Mouse (Mus musculus): Measurements from ENCODE around the gene Nr2f6. TPM values are rescaled to one million over a fixed set of nuclear protein-coding genes. Genes with fewer than 3 reads are reported as not detected.
A peak's percentile ranks its signal among the peaks of the same experiment; 100 is the strongest.

The Nr2f6 gene
- polyA plus RNA-seq, 1 experiment from 2014 or later: 68.9 TPM

DNA sequence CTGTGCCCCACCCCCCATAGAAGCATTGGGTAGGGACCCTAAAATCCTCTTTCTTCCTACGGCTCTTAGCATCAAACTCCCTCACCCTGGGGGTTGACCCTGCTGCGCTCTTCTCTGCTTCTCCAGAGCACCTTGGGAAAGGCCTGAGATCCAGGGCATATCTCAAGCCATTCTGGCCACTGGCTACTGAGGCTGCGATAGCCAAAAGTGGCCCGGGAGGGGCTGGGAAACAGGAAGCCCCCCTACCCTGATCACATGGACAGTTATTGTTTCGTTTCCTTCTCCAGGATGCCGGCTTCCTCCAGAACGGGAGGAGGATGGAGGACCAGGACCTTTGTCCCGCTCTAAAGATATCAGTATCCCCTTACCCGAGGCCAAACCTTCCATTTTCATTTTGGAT is 13.9 kb upstream of the Nr2f6 start, which contains the start of gene Ushbp1:
TSS of gene Ushbp1 (minus strand) at position 174 of the 400 bp plus-strand sequence.
- peaks cover 4% of the 10 kb centered on the region; the same call in 1 of the 2 replicates for H3K36me3 ChIP-seq (ENCODE audit: control insufficient read depth, insufficient read depth, low read length)
- H3K4me2 ChIP-seq (ENCODE audit: low read depth, severe bottlenecking): peak within 1 kb of the TSS; percentile 36
- no peaks in the 10 kb centered on the region; the same call in 1 of the 2 replicates for H3K9me3 ChIP-seq (ENCODE audit: control insufficient read depth, low read length)
- peak within 1 kb of the TSS; percentile 79 for H3K4me3 ChIP-seq (ENCODE audit: low read depth, low read length)
- H3K4me1 ChIP-seq (ENCODE audit: control insufficient read depth, insufficient read depth, low read length): 0 out of 2 replicates have a peak, but pooled peaks cover 4% of the 10 kb centered on the region
- no peak within 1 kb of the TSS for H3K9ac ChIP-seq (ENCODE audit: low read length)
- no peaks in the 10 kb centered on the region for H3K27me3 ChIP-seq (ENCODE audit: control insufficient read depth, insufficient read depth, low read length)
- DNase-seq (ENCODE audit: low spot score) (no peak), ATAC-seq (ENCODE audit: insufficient number of reproducible peaks, low FRiP score, low TSS enrichment, low read depth) (no peak)
- no peak within 1 kb of the TSS for H3K27ac ChIP-seq (replicated peaks; ENCODE audit: low read depth, low read length)
- 83% methylated on average over 9 of the region's 9 CpGs for WGBS

DNA sequence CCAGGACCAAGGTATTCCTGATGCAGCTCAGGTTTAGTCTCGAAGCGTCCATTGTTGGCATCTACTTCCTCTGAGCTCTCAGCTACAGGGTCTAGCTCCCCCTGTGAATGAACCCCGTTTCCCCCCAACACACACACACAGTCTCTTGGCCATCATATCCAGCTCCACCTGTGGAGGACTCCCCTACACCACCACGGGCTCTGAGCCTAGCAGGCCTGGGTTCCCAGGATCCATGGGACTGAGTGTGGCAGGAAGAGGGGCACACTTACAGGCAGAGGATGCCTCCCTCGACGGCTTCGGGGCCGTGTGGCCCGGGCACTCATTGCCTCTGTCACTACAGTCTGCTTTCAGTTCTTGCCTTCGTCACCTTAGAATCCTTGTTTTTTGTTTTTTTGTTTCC is 13.3 kb upstream of the Nr2f6 start:
- Histone ChIP-seq H3K36me3 (ENCODE audit: control insufficient read depth, insufficient read depth, low read length) (peaks cover 4% of the 10 kb centered on the region; the same call in 1 of the 2 replicates), H3K9ac (ENCODE audit: low read length) (no peak overlapping the region), H3K4me2 (ENCODE audit: low read depth, severe bottlenecking) (no peak overlapping the region; the same call in 1 of the 2 replicates), H3K27ac (replicated peaks; ENCODE audit: low read depth, low read length) (no peak overlapping the region), H3K4me1 (ENCODE audit: control insufficient read depth, insufficient read depth, low read length) (0 out of 2 replicates have a peak, but pooled peaks cover 4% of the 10 kb centered on the region), H3K27me3 (ENCODE audit: control insufficient read depth, insufficient read depth, low read length) (no peaks in the 10 kb centered on the region), H3K4me3 (ENCODE audit: low read depth, low read length) (no peak overlapping the region), H3K9me3 (ENCODE audit: control insufficient read depth, low read length) (no peaks in the 10 kb centered on the region; the same call in 1 of the 2 replicates)
- ATAC-seq (ENCODE audit: insufficient number of reproducible peaks, low FRiP score, low TSS enrichment, low read depth) (no peak), DNase-seq (ENCODE audit: low spot score) (no peak)
- WGBS: 89% methylated on average over 10 of the region's 10 CpGs

- H3K9ac ChIP-seq (ENCODE audit: low read length): no peak overlapping the region
- H3K4me3 ChIP-seq (ENCODE audit: low read depth, low read length): 0 out of 2 replicates have a peak overlapping the region, but pooled peaks have one; percentile 6
- 81% methylated on average over 7 of the region's 7 CpGs for WGBS
- no peaks in the 10 kb centered on the region for H3K27me3 ChIP-seq (ENCODE audit: control insufficient read depth, insufficient read depth, low read length)
- peaks cover 4% of the 10 kb centered on the region; the same call in 1 of the 2 replicates for H3K36me3 ChIP-seq (ENCODE audit: control insufficient read depth, insufficient read depth, low read length)
- H3K9me3 ChIP-seq (ENCODE audit: control insufficient read depth, low read length): no peaks in the 10 kb centered on the region; the same call in 1 of the 2 replicates
- ATAC-seq (ENCODE audit: insufficient number of reproducible peaks, low FRiP score, low TSS enrichment, low read depth): no peak
- H3K27ac ChIP-seq (replicated peaks; ENCODE audit: low read depth, low read length): no peak overlapping the region
- no peak overlapping the region for H3K4me2 ChIP-seq (ENCODE audit: low read depth, severe bottlenecking)
- H3K4me1 ChIP-seq (ENCODE audit: control insufficient read depth, insufficient read depth, low read length): 0 out of 2 replicates have a peak, but pooled peaks cover 4% of the 10 kb centered on the region
- no peak for DNase-seq (ENCODE audit: low spot score)
Observed at GRCm38 (mm10) chr8:71394481-71394880, 12.7 kb upstream of the Nr2f6 start.

- no peak for ATAC-seq (ENCODE audit: insufficient number of reproducible peaks, low FRiP score, low TSS enrichment, low read depth)
- Histone ChIP-seq H3K27ac (replicated peaks; ENCODE audit: low read depth, low read length) (no peak overlapping the region), H3K4me1 (ENCODE audit: control insufficient read depth, insufficient read depth, low read length) (0 out of 2 replicates have a peak, but pooled peaks cover 4% of the 10 kb centered on the region), H3K36me3 (ENCODE audit: control insufficient read depth, insufficient read depth, low read length) (no peaks in the 10 kb centered on the region), H3K9me3 (ENCODE audit: control insufficient read depth, low read length) (no peaks in the 10 kb centered on the region; the same call in 1 of the 2 replicates), H3K4me3 (ENCODE audit: low read depth, low read length) (no peak overlapping the region), H3K27me3 (ENCODE audit: control insufficient read depth, insufficient read depth, low read length) (no peaks in the 10 kb centered on the region), H3K4me2 (ENCODE audit: low read depth, severe bottlenecking) (no peak overlapping the region), H3K9ac (ENCODE audit: low read length) (no peak overlapping the region)
- peak; percentile 64 for DNase-seq (ENCODE audit: low spot score)
- 12% methylated on average over 3 of the region's 3 CpGs for WGBS
Observed at GRCm38 (mm10) chr8:71392871-71393270, 11.1 kb upstream of the Nr2f6 start.

DNA sequence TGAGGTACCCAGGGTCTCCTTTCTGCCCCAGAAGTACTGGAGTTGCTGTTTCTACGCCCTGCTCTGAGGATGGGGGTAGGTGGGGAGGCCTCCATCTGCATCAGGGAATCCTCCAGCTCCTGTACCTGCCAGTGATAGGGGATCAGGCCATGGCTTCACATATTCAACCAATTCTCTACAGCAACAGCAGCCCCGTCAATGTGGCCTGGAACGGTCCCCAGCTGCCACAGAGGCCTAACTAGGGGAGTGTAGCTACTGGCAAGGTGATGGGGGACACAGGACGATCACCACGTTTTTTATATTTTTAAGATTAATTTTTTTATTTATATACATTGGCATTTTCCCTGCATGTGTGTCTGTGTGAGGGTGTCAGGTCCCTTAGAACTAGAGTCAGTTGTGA is 10.6 kb upstream of the Nr2f6 start:
- H3K27ac ChIP-seq (replicated peaks; ENCODE audit: low read depth, low read length): no peak overlapping the region
- ATAC-seq (ENCODE audit: insufficient number of reproducible peaks, low FRiP score, low TSS enrichment, low read depth): no peak
- H3K4me2 ChIP-seq (ENCODE audit: low read depth, severe bottlenecking): no peak overlapping the region
- H3K4me1 ChIP-seq (ENCODE audit: control insufficient read depth, insufficient read depth, low read length): 0 out of 2 replicates have a peak, but pooled peaks cover 1% of the 10 kb centered on the region
- H3K9me3 ChIP-seq (ENCODE audit: control insufficient read depth, low read length): no peaks in the 10 kb centered on the region; the same call in 1 of the 2 replicates
- 81% methylated on average over 5 of the region's 5 CpGs for WGBS
- H3K9ac ChIP-seq (ENCODE audit: low read length): no peak overlapping the region
- no peaks in the 10 kb centered on the region for H3K36me3 ChIP-seq (ENCODE audit: control insufficient read depth, insufficient read depth, low read length)
- no peak for DNase-seq (ENCODE audit: low spot score)
- H3K27me3 ChIP-seq (ENCODE audit: control insufficient read depth, insufficient read depth, low read length): no peaks in the 10 kb centered on the region
- no peak overlapping the region for H3K4me3 ChIP-seq (ENCODE audit: low read depth, low read length)

- Histone ChIP-seq H3K9ac (ENCODE audit: low read length) (no peak overlapping the region), H3K36me3 (ENCODE audit: control insufficient read depth, insufficient read depth, low read length) (no peaks in the 10 kb centered on the region), H3K4me3 (ENCODE audit: low read depth, low read length) (no peak overlapping the region), H3K9me3 (ENCODE audit: control insufficient read depth, low read length) (no peaks in the 10 kb centered on the region; the same call in 1 of the 2 replicates), H3K27me3 (ENCODE audit: control insufficient read depth, insufficient read depth, low read length) (no peaks in the 10 kb centered on the region), H3K4me1 (ENCODE audit: control insufficient read depth, insufficient read depth, low read length) (no peaks in the 10 kb centered on the region), H3K4me2 (ENCODE audit: low read depth, severe bottlenecking) (no peak overlapping the region), H3K27ac (replicated peaks; ENCODE audit: low read depth, low read length) (no peak overlapping the region)
- WGBS: 95% methylated on average over 2 of the region's 2 CpGs
- ATAC-seq (ENCODE audit: insufficient number of reproducible peaks, low FRiP score, low TSS enrichment, low read depth) (no peak), DNase-seq (ENCODE audit: low spot score) (no peak)
Observed at GRCm38 (mm10) chr8:71391696-71392095, 9.9 kb upstream of the Nr2f6 start.

DNA sequence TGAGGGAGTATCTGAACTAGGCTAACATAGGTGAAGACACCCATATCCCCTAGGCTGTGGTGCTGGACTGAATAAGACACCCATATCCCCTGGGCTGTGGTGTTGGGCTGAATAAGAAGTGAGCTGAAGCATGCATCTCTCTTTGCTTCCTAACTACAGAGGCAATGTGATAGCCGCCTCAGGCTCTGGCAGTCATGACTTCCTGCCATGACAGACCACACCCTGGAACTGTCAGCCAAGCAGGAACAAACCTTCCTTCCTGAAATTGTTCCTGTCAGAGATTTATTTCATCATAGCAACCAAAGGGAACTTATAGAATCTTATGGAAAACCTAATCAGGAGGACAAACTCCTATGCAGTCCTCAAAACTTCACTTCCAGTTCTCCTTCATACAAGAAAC is 6.5 kb upstream of the Nr2f6 start:
- H3K27ac ChIP-seq (replicated peaks; ENCODE audit: low read depth, low read length): no peak overlapping the region
- H3K4me1 ChIP-seq (ENCODE audit: control insufficient read depth, insufficient read depth, low read length): no peaks in the 10 kb centered on the region; the same call in 1 of the 2 replicates
- H3K9ac ChIP-seq (ENCODE audit: low read length): no peak overlapping the region
- H3K27me3 ChIP-seq (ENCODE audit: control insufficient read depth, insufficient read depth, low read length): no peaks in the 10 kb centered on the region
- H3K36me3 ChIP-seq (ENCODE audit: control insufficient read depth, insufficient read depth, low read length): no peaks in the 10 kb centered on the region
- ATAC-seq (ENCODE audit: insufficient number of reproducible peaks, low FRiP score, low TSS enrichment, low read depth) (no peak), DNase-seq (ENCODE audit: low spot score) (no peak)
- WGBS: 64% methylated on average over 1 of the region's 1 CpGs
- H3K4me2 ChIP-seq (ENCODE audit: low read depth, severe bottlenecking): no peak overlapping the region
- no peaks in the 10 kb centered on the region for H3K9me3 ChIP-seq (ENCODE audit: control insufficient read depth, low read length)
- no peak overlapping the region for H3K4me3 ChIP-seq (ENCODE audit: low read depth, low read length)

- H3K27ac ChIP-seq (replicated peaks; ENCODE audit: low read depth, low read length): no peak overlapping the region
Observed at GRCm38 (mm10) chr8:71385212-71385835, 3.6 kb upstream of the Nr2f6 start.

More at GRCm38 (mm10) chr8:71385212-71385835, 3.6 kb upstream of the Nr2f6 start:
- DNase-seq (ENCODE audit: low spot score) (no peak), ATAC-seq (ENCODE audit: insufficient number of reproducible peaks, low FRiP score, low TSS enrichment, low read depth) (no peak)
- Histone ChIP-seq H3K4me2 (ENCODE audit: low read depth, severe bottlenecking) (no peak overlapping the region), H3K4me1 (ENCODE audit: control insufficient read depth, insufficient read depth, low read length) (peaks cover 6% of the 10 kb centered on the region), H3K9ac (ENCODE audit: low read length) (no peak overlapping the region), H3K4me3 (ENCODE audit: low read depth, low read length) (no peak overlapping the region), H3K27me3 (ENCODE audit: control insufficient read depth, insufficient read depth, low read length) (no peaks in the 10 kb centered on the region), H3K36me3 (ENCODE audit: control insufficient read depth, insufficient read depth, low read length) (no peaks in the 10 kb centered on the region), H3K9me3 (ENCODE audit: control insufficient read depth, low read length) (no peaks in the 10 kb centered on the region)
- WGBS: 71% methylated on average over 12 of the region's 12 CpGs

Data from limb, embryonic 11.5 days (tissue).